Mouse (Mus musculus): ENCODE data around the gene Agtrap. TPM values are rescaled to one million over a fixed set of nuclear protein-coding genes. Genes with fewer than 3 reads are reported as not detected.

Agtrap gene
- 13.4 TPM for polyA plus RNA-seq (2015; fragmentation: Illumina TruSeq; extraction: RNeasy Lipid Tissue Mini Kit (QIAGEN cat#74804); ENCODE audit: insufficient read depth, low replicate concordance)

GRCm38 (mm10) chr4:148087907-148088527 is at the start of gene Agtrap:
TSS of gene Agtrap (minus strand) at chr4:148088031.

GRCm38 (mm10) chr4:148130561-148131413 is 43.0 kb upstream of the Agtrap start, which contains the start of gene Draxin:
TSS of gene Draxin (minus strand) at chr4:148130698.

GRCm38 (mm10) chr4:148130133-148130532 is 42.3 kb upstream of the Agtrap start, which contains the start of gene Mad2l2:
TSS of gene Mad2l2 (plus strand) at chr4:148130384.

GRCm38 (mm10) chr4:148038600-148039253 is 49.1 kb downstream of the Agtrap start, which contains the start of the genes Clcn6 and Mthfr:
TSS of gene Clcn6 (minus strand) at chr4:148038821.
TSS of gene Mthfr (plus strand) at chr4:148039077.

Other genes starting within 250 kb of the Agtrap start
- 16.7 TPM for gene Zfp933, start 239.7 kb downstream of the Agtrap start, polyA plus RNA-seq (2015; fragmentation: Illumina TruSeq; extraction: RNeasy Lipid Tissue Mini Kit (QIAGEN cat#74804); ENCODE audit: insufficient read depth, low replicate concordance)
- gene Miip, start 219.2 kb downstream of the Agtrap start, polyA plus RNA-seq (2015; fragmentation: Illumina TruSeq; extraction: RNeasy Lipid Tissue Mini Kit (QIAGEN cat#74804); ENCODE audit: insufficient read depth, low replicate concordance), result 28.4 TPM
- gene Fv1, start 219.1 kb downstream of the Agtrap start, polyA plus RNA-seq (2015; fragmentation: Illumina TruSeq; extraction: RNeasy Lipid Tissue Mini Kit (QIAGEN cat#74804); ENCODE audit: insufficient read depth, low replicate concordance), result 18.5 TPM
- gene Mfn2, start 183.3 kb downstream of the Agtrap start, polyA plus RNA-seq (2015; fragmentation: Illumina TruSeq; extraction: RNeasy Lipid Tissue Mini Kit (QIAGEN cat#74804); ENCODE audit: insufficient read depth, low replicate concordance), result 21.7 TPM
- 8.6 TPM for gene Plod1, start 151.3 kb downstream of the Agtrap start, polyA plus RNA-seq (2015; fragmentation: Illumina TruSeq; extraction: RNeasy Lipid Tissue Mini Kit (QIAGEN cat#74804); ENCODE audit: insufficient read depth, low replicate concordance)
- 15.4 TPM for gene 2510039O18Rik, start 147.1 kb downstream of the Agtrap start, polyA plus RNA-seq (2015; fragmentation: Illumina TruSeq; extraction: RNeasy Lipid Tissue Mini Kit (QIAGEN cat#74804); ENCODE audit: insufficient read depth, low replicate concordance)
- not detected for gene Nppb, start 102.2 kb downstream of the Agtrap start, polyA plus RNA-seq (2015; fragmentation: Illumina TruSeq; extraction: RNeasy Lipid Tissue Mini Kit (QIAGEN cat#74804); ENCODE audit: insufficient read depth, low replicate concordance)
- not detected for gene Nppa, start 87.3 kb downstream of the Agtrap start, polyA plus RNA-seq (2015; fragmentation: Illumina TruSeq; extraction: RNeasy Lipid Tissue Mini Kit (QIAGEN cat#74804); ENCODE audit: insufficient read depth, low replicate concordance)
- gene Clcn6, start 49.2 kb downstream of the Agtrap start, polyA plus RNA-seq (2015; fragmentation: Illumina TruSeq; extraction: RNeasy Lipid Tissue Mini Kit (QIAGEN cat#74804); ENCODE audit: insufficient read depth, low replicate concordance), result 14.1 TPM
- 11.6 TPM for gene Mthfr, start 49.0 kb downstream of the Agtrap start, polyA plus RNA-seq (2015; fragmentation: Illumina TruSeq; extraction: RNeasy Lipid Tissue Mini Kit (QIAGEN cat#74804); ENCODE audit: insufficient read depth, low replicate concordance)
- 16.3 TPM for gene Mad2l2, start 42.4 kb upstream of the Agtrap start, polyA plus RNA-seq (2015; fragmentation: Illumina TruSeq; extraction: RNeasy Lipid Tissue Mini Kit (QIAGEN cat#74804); ENCODE audit: insufficient read depth, low replicate concordance)
- gene Draxin, start 42.7 kb upstream of the Agtrap start, polyA plus RNA-seq (2015; fragmentation: Illumina TruSeq; extraction: RNeasy Lipid Tissue Mini Kit (QIAGEN cat#74804); ENCODE audit: insufficient read depth, low replicate concordance), result 2.5 TPM
- gene Fbxo6, start 64.1 kb upstream of the Agtrap start, polyA plus RNA-seq (2015; fragmentation: Illumina TruSeq; extraction: RNeasy Lipid Tissue Mini Kit (QIAGEN cat#74804); ENCODE audit: insufficient read depth, low replicate concordance), result 15.7 TPM
- gene Fbxo44, start 72.5 kb upstream of the Agtrap start, polyA plus RNA-seq (2015; fragmentation: Illumina TruSeq; extraction: RNeasy Lipid Tissue Mini Kit (QIAGEN cat#74804); ENCODE audit: insufficient read depth, low replicate concordance), result 2.1 TPM
- gene Fbxo2, start 72.6 kb upstream of the Agtrap start, polyA plus RNA-seq (2015; fragmentation: Illumina TruSeq; extraction: RNeasy Lipid Tissue Mini Kit (QIAGEN cat#74804); ENCODE audit: insufficient read depth, low replicate concordance), result not detected
- gene Disp3, start 199.9 kb upstream of the Agtrap start, polyA plus RNA-seq (2015; fragmentation: Illumina TruSeq; extraction: RNeasy Lipid Tissue Mini Kit (QIAGEN cat#74804); ENCODE audit: insufficient read depth, low replicate concordance), result not detected

Measured in spleen, adult 10 weeks (tissue).